Mouse (Mus musculus) hindbrain, postnatal 0 days (tissue): Measurements from ENCODE around the gene Card11. TPM values are rescaled to one million over a fixed set of nuclear protein-coding genes. Genes with fewer than 3 reads are reported as not detected.

ENCODE experiments used
- ATAC-seq: fragments of 200-750 bp; cut with Nextera tagmentation; 2 replicates; pipeline ENCODE4 v1.8.0; 2017; ENCODE audit warnings: mild to moderate bottlenecking, moderate TSS enrichment, moderate library complexity
- DNase-seq: peaks from one replicate; pipeline ENCODE4 v3.0.0-alpha.2; 2015; ENCODE audit warnings: low spot score
- H3K27ac ChIP-seq: fragments of 300-500 bp; sonication (generic); 2 replicates; pipeline ENCODE4 v1.5.1; 2014; ENCODE audit warnings: mild to moderate bottlenecking
- H3K27me3 ChIP-seq: fragments of 300-500 bp; sonication (generic); 2 replicates; pipeline ENCODE4 v1.6.1; 2014; ENCODE audit warnings: low read length, mixed read lengths; ENCODE audit not compliant: insufficient read depth
- H3K36me3 ChIP-seq: fragments of 300-500 bp; sonication (generic); 2 replicates; pipeline ENCODE4 v1.6.1; 2014; ENCODE audit warnings: low read length, mixed read lengths; ENCODE audit not compliant: insufficient read depth
- H3K4me1 ChIP-seq: fragments of 300-500 bp; sonication (generic); 2 replicates; pipeline ENCODE4 v1.6.1; 2014; ENCODE audit warnings: antibody characterized with exemption, low read length, mixed read lengths; ENCODE audit not compliant: insufficient read depth
- H3K4me2 ChIP-seq: fragments of 300-500 bp; sonication (generic); 2 replicates; pipeline ENCODE4 v1.6.1; 2014; ENCODE audit warnings: low read depth, mild to moderate bottlenecking, low read length, moderate library complexity, mixed read lengths
- H3K4me3 ChIP-seq: fragments of 300-500 bp; sonication (generic); 2 replicates; pipeline ENCODE4 v1.5.1; 2014; ENCODE audit warnings: low read length
- H3K9ac ChIP-seq: fragments of 300-500 bp; sonication (generic); replicated peaks from 2 replicates; pipeline ENCODE4 v1.6.1; 2014; ENCODE audit warnings: mild to moderate bottlenecking, low read length, moderate library complexity, mixed read lengths
- H3K9me3 ChIP-seq: fragments of 300-500 bp; sonication (generic); 2 replicates; pipeline ENCODE4 v1.6.1; 2016; ENCODE audit warnings: low read length, mixed read lengths
- CTCF ChIP-seq: IDR thresholded peaks from 2 replicates; pipeline ENCODE4 v1.5.1; 2016; ENCODE audit warnings: antibody characterized with exemption, control low read depth, low read depth
- WGBS: fragments of 180-500 bp; shearing (Covaris S2); extraction: QIAGEN DNeasy Blood & Tissue Kit; methylation state at CpG from one replicate; pipeline ENCODE4 v1.1.7; 2014; 5-methylcytosine and 5-hydroxymethylcytosine counted together
- polyA plus RNA-seq: library from polyadenylated mRNA; unstranded; fragments of >200 nt; fragmentation: Nextera tagmentation; extraction: Ambion mirVana; gene quantifications from 2 replicates; pipeline ENCODE4 v1.2.1, GENCODE M21; 2015
- total RNA-seq: library from RNA; depleted of rRNA; stranded (reverse); fragments of >200 nt; gene quantifications from 2 replicates; pipeline ENCODE4 v1.2.3, GENCODE M21; 2014; rRNA removed

Gene Card11
- total RNA-seq (0.18 TPM in 1 of 2 replicates, not detected in the other), polyA plus RNA-seq (0.18 TPM in 1 of 2 replicates, not detected in the other)

GRCm38 (mm10) chr5:141000349-141000748, at the start of gene Card11:
Card11 (minus strand) TSS chr5:141000582.
- DNase-seq (no peak), ATAC-seq (no peak)
- Histone ChIP-seq H3K36me3 (no peaks in the 10 kb centered on the region), H3K4me2 (no peak within 1 kb of the TSS), H3K4me1 (no peaks in the 10 kb centered on the region), H3K9me3 (no peaks in the 10 kb centered on the region), H3K27ac (no peak within 1 kb of the TSS), H3K4me3 (no peak within 1 kb of the TSS), H3K9ac (no peak within 1 kb of the TSS), H3K27me3 (no peaks in the 10 kb centered on the region)
- 73% methylated on average over 10 of the region's 10 CpGs for WGBS
- TF ChIP-seq CTCF: no peak

DNA sequence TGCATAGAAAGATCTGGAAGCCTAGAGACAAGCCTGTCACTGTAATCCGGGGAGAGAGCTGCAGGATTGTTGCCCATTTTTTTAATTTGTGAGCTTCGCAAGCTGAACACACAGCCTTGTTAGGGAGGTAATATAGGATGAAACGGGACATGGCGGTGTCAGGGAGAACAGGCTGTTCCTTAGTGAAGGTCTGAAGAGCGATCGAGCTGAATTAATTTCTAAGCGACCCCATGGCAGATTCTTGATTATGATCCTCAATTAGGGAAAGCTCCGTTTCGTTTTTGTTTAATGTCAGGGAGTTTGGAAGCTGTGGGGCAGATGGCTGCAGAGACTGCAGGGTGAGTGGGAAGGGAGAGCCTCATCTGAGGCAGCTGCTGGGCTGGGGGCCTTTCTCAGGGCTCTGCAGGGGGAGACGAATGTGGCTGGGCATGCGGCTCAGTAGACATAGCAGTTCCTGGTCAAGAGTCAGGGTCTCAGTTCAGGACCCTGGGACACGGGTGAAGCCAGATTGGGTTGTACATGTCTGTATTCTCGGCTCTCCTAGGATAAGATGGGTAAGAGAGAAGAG, 47.4 kb upstream of the Card11 start:
- Histone ChIP-seq H3K4me3 (no peak overlapping the region), H3K9ac (no peak overlapping the region), H3K4me1 (no peaks in the 10 kb centered on the region), H3K27me3 (no peaks in the 10 kb centered on the region), H3K9me3 (no peaks in the 10 kb centered on the region), H3K27ac (no peak overlapping the region), H3K36me3 (no peaks in the 10 kb centered on the region), H3K4me2 (no peak overlapping the region)
- WGBS: 42% methylated on average over 13 of the region's 13 CpGs
- DNase-seq: peak; percentile 33
- TF ChIP-seq CTCF: no peak
- 0 out of 2 replicates have a peak, but pooled peaks have one; percentile 56 for ATAC-seq

DNA sequence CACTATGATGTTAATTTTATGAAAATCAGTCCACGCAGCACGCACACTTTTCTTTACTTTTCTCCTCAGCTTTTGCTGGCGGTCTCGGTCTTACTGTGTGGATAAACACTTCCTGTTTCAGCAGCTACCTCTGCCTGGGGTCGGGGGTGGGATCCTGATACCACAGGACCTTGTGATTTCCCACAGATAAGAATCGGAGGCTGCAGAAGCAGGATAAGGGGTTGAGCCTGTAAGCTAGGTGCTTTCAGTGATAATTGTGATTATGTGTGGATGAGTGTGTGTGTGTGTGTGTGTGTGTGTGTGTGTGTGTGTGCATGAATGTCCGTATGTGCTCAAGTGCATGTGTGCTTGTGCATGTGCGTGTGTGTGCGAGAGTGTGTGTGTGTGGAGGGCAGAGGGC, 44.6 kb upstream of the Card11 start:
- H3K4me1 ChIP-seq: no peaks in the 10 kb centered on the region
- H3K4me2 ChIP-seq: no peak overlapping the region
- DNase-seq (no peak), ATAC-seq (no peak)
- no peak overlapping the region for H3K9ac ChIP-seq
- no peak overlapping the region for H3K27ac ChIP-seq
- no peak for TF ChIP-seq CTCF
- 86% methylated on average over 9 of the region's 9 CpGs for WGBS
- no peak overlapping the region for H3K4me3 ChIP-seq
- H3K9me3 ChIP-seq: no peaks in the 10 kb centered on the region
- no peaks in the 10 kb centered on the region for H3K36me3 ChIP-seq
- H3K27me3 ChIP-seq: no peaks in the 10 kb centered on the region

- Histone ChIP-seq H3K4me3 (no peak overlapping the region), H3K27me3 (no peaks in the 10 kb centered on the region), H3K36me3 (no peaks in the 10 kb centered on the region), H3K4me1 (no peaks in the 10 kb centered on the region), H3K9me3 (no peaks in the 10 kb centered on the region), H3K9ac (no peak overlapping the region), H3K27ac (no peak overlapping the region), H3K4me2 (no peak overlapping the region)
- no peak for TF ChIP-seq CTCF
- DNase-seq: peak; percentile 10
- WGBS: 65% methylated on average over 19 of the region's 19 CpGs
- ATAC-seq: no peak
Observed at GRCm38 (mm10) chr5:141043654-141044447, 43.5 kb upstream of the Card11 start.

GRCm38 (mm10) chr5:141042406-141042805, 42.0 kb upstream of the Card11 start:
- no peak for ATAC-seq
- 91% methylated on average over 4 of the region's 4 CpGs for WGBS
- H3K27ac ChIP-seq: no peak overlapping the region
- H3K9ac ChIP-seq: no peak overlapping the region
- H3K36me3 ChIP-seq: no peaks in the 10 kb centered on the region
- no peaks in the 10 kb centered on the region for H3K27me3 ChIP-seq
- no peaks in the 10 kb centered on the region for H3K4me1 ChIP-seq
- DNase-seq: no peak
- H3K9me3 ChIP-seq: no peaks in the 10 kb centered on the region
- TF ChIP-seq CTCF: no peak
- H3K4me2 ChIP-seq: no peak overlapping the region
- no peak overlapping the region for H3K4me3 ChIP-seq

DNA sequence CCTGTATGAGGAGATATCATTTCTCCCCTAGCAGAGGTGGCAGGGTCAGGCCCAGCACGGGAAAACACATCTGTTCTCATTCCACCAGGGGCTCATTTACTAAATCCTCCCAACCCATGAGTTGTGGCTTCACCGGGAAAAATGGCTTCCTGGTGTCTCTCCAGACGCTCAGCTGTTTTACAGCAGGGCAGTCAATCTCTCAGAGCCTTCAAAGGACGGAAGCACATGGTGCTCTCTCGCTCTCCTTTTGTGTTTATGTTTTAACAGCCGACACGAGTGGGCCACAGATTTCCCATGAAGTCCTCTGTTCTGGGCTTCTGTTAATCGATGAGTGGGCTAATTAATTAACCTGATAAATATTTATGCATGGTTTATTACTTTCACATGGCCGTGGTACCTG, 40.5 kb upstream of the Card11 start:
- Histone ChIP-seq H3K4me2 (no peak overlapping the region), H3K36me3 (no peaks in the 10 kb centered on the region), H3K4me1 (no peaks in the 10 kb centered on the region), H3K4me3 (no peak overlapping the region), H3K27ac (no peak overlapping the region), H3K27me3 (no peaks in the 10 kb centered on the region), H3K9ac (no peak overlapping the region), H3K9me3 (no peaks in the 10 kb centered on the region)
- TF ChIP-seq CTCF: no peak
- ATAC-seq (no peak), DNase-seq (no peak)
- 45% methylated on average over 9 of the region's 9 CpGs for WGBS

DNA sequence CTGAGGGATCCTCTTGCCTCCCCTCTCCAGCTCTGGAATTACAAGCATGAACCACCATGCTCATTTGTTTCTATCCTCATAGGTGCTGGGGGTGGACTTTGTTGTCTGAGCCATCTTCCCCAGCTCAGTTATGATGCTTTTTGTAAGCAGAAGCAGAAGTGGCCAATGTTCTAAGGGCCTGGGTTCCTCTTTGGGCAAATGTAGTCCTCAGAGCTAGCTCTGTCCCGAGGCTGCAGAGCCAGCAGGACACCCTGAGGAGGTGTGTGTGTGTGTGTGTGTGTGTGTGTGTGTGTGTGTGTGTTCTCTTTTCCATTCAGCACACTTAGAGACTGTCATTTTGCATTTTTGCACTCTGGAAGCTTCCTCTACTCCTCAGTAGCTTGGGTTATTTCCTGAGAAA, 38.0 kb upstream of the Card11 start:
- Histone ChIP-seq H3K36me3 (no peaks in the 10 kb centered on the region), H3K9me3 (no peaks in the 10 kb centered on the region), H3K9ac (no peak overlapping the region), H3K4me2 (no peak overlapping the region), H3K4me3 (no peak overlapping the region), H3K4me1 (no peaks in the 10 kb centered on the region), H3K27me3 (no peaks in the 10 kb centered on the region), H3K27ac (no peak overlapping the region)
- ATAC-seq: no peak
- no peak for TF ChIP-seq CTCF
- 40% methylated on average over 1 of the region's 1 CpGs for WGBS
- DNase-seq: no peak
